Mouse (Mus musculus) cerebellum, adult 8-10 months (tissue): ENCODE measurements around the gene Uspl1.

Source experiments
- DNase-seq: peaks from one replicate; pipeline ENCODE4 v3.0.0; 2022

Uspl1 gene

DNA sequence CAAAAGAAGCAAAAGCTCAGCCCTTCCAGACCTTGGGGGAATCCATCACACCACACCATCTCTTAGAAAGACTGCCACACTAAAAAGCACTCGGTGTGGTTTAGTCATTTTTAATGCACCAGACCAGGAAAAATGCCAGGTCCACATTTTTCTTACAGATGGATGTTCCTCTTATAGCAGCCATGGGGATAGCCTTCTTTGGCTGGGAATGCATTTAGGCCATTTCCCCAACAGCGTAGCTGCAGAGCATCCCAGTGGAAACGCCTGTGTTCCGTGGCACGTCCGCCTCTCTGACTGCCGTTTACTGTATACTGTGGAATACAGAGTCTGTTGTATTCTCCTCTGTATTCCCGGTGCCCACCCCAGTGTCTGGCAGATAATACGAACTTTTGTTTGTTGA lies 15.3 kb upstream of the Uspl1 start:
- no peak for DNase-seq

DNA sequence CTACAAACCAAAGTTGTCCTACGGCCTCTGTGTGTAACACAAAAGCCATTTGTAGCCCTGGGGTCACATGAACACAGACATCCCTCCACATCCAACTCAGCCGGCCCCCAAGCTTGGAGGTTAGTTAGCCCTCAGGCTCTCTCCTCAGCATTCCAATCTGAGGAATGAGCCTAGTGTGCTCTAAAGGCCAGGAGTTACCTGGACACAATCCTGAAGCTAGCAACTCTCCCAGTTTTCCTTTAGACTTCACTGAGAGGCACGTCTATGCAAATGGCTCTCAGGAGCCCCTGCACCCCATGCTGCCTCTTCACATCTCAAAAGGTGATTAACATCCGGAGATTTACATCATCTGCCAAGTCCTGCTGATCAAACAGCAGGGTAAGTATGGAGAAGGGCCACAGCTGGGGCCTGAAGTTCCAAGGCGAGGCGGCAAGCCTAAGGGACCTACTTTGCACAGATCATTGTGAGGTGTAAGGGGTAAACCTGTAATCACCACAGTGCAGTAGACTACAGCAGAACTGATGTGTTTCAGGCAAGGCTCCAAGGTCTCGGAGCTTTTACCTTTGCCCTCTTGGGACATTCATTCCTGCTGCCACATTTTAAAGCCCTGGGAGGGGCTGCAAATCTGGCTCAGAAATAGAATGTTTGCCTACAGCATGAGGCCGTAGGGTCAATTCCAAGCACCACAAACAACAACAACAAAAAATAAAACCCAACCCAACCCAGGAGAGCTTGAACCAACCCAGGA lies 13.1 kb upstream of the Uspl1 start:
- DNase-seq, result no peak

DNA sequence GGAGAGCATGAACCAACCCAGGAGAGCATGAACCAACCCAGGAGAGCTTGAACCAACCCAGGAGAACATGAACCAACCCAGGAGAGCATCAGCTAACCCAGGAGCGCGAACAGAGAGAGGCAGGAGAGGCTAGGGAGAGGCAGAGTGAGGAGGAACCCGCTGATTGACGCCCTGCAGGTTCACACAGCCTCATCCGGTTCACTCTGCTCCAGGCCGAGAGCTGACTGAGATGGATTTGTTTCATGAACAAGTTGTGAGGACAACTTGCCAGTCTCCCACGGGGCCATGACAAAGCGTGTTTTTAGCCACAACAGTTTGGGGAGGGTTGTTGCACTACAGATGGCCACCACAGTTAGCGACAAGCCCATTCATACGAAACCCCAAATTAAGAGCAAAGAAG lies 11.9 kb upstream of the Uspl1 start:
- DNase-seq, result no peak

DNA sequence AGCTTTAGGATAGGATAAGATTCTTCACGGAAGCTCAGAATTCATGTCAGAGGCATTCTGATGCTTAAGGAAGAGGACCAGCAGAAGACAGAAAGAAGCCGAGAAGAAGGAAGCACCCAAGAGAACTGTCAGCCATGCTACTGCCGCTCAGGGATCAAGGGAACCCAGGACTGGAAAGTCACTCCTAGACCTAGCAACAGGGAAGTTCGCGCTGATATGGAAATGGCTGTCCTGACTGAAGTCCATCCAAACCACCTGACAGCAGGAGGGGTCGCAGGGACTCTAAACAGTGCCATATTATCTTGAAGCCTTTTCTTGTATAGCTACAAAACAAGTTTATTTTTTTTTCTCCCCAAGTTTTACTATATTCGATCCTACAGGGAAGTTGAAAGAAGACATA lies 9.6 kb upstream of the Uspl1 start:
- no peak for DNase-seq

DNA sequence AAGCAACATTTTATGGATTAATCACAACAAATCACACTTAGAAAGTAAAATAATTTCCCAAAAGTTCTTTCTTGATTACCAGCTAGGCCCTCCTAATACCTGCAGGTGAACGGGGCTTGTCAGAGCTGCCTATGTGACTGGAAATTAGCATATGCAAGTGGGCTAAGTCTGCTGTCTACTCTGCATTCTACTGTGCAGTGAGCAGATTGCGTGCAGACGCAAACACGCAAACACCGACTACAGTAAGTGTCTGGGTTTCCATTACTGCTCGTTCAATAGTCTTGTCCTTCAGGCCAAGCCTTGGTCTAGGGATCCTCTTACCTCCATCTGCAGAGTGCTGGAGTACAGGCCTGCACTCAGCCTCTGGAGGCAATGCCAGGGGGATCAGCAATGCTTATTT lies 8.4 kb upstream of the Uspl1 start:
- no peak for DNase-seq

DNA sequence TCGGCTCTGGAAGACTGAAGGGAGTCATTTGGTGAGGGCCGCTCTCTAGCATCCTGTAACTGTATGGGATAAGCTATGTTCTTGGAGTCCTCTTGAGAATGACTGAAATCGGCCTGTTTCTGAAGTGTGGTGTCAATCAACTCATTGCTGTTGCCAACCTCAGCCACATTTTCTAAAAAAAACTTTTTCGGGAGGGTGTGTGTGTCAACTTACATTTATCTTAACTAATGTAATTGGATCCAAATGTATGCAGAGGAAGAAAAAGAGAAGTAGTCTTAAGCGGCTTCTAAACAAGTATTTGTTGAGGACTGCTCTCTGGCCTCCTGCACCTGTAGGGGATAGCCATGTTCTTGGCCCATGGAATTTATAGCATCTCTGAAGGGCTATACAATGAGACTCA lies 6.1 kb upstream of the Uspl1 start:
- no peak for DNase-seq

DNA sequence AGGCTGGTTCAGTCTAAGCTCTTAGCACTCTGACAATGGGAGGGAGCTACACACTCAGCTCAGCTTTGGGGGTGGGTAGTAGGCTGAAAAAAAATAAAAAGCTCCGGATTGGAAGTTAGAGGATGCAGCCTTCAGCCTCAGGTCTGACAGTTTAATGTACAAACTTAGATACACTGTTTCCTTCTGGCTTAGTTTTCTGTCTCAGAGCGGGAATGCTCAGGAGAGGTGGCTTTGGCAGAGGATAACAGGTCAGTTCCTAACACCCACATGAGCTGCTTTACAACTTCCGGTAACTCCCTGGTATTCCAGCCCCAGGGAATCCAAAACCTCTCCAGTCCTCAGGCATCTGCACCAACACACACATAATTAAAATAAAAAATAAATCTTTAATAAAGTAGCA lies 4.3 kb upstream of the Uspl1 start:
- DNase-seq, result no peak

DNA sequence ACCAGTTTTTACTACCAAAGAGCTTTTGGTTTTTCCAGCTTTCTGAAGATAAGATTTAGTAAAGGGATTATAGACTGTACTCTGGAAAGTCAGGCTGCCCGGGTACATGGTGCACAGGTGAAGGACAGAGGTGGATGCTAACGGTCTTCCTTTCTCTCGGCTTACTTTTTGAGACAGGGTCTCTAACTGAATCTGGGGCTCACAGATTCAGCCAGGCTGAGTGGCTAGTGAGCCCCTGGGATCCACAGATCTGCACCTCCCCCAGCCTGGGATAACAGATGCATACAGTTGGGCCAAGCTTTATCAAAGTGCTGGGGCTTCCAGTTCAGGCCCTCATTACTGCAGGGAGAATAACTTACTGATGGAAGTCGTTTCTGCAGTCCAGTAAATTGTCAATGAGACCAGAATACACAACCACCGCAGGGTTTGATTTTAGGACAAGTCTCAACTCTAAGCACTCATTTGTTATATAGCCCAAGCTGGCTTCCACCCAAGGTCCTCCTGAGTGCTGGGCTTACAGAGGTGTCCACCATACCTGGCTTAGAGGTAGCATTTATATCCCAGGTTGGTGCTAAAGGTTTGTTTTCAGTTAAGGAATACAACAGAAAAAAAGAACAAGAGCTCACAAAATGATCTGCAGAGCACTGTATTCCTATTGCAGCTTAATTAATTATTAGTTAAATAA lies 1.8 kb upstream of the Uspl1 start:
- DNase-seq, result no peak

DNA sequence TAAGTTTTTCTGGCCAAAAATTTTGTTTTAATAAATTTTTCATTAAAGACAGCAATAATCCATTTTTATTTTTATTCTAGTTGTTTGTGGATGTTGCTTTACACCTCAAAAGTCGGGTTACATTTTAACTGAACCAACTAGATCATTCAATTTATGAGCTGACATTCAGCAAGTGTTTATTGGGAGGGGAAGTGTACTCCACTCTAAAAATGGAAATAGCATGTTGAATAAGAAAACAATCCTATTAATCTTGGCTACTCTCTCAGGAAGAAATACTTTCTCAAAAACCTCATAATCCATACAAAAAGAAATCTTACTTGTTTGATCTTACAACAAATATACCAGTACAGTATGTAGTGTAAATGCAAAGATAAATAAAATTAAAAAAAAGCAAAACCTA lies 1.0 kb upstream of the Uspl1 start:
- no peak for DNase-seq

DNA sequence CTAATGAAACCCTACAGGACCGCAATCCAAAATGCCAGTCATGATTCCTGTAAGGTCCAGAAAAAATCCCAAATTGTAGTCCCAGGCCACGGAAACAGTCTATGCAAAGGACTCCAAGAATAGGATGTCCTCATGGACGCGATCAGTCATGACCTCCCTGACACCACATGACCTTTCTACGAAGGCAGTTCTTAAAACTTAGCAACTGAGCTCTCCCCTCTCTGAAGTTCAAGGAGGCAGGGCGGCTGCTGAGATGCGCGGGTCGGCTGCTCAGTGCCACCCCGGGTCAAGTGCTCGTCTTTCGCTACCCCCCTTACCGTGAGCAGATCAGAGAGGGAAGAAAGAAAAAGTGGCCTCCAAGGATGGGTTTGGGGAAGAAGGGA lies 438 bp upstream of the Uspl1 start:
- DNase-seq, result no peak

DNA sequence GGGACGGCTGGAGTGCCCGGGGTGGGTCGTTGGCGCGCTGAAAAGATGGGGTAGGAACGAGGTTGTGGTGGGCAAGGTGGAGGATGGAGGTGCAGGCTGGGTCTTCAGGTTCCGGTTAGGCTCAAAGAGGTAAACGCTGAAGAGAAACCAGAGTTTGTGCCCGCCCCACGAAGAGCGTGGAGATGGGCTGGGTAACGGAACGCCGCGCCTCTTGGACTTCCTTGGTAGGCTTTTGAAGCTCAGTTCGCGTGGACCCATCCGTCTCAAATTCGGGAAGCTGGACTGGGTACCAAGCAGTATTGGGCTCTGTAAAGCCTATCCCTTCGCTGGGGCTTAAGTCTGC lies 665 bp downstream of the Uspl1 start:
- no peak for DNase-seq

DNA sequence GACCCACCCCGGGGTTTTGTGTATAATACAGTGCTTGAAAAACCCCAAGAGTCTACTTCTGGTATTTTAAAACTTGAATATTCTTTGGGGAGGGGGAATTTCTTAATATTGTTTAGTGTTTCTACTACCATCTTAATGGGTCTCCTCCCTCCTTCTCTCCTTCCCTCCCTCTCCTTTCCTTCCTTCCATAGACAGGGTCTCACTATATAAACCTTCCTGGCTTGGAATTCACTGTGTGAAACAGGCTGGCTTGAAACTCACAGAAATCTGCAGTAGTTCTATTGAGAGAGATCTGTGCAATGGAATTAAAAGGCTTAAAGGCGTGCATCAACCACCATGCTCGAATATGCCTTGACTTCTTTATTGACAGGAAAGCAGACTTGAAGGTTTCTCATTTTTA lies 1.7 kb downstream of the Uspl1 start:
- DNase-seq, result no peak

DNA sequence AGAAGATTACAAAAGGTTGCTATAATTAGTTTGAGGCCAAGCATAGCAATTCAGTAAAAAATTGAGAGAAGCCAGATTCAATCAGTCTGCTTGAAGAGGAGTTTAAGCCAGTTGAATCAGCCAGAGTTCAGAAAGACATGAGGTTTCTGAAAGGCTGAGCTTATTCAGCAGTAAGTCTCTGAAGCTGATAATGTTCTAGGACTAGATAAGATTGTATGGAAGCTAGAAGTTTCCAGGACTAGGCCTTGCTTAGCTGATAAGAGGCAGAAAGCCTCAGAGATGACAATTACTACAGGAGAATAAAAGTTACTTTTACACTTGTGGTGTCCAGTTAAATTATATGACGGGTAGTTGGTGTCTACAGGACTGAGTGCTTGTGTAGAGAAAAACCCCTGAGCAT lies 6.0 kb downstream of the Uspl1 start:
- no peak for DNase-seq

DNA sequence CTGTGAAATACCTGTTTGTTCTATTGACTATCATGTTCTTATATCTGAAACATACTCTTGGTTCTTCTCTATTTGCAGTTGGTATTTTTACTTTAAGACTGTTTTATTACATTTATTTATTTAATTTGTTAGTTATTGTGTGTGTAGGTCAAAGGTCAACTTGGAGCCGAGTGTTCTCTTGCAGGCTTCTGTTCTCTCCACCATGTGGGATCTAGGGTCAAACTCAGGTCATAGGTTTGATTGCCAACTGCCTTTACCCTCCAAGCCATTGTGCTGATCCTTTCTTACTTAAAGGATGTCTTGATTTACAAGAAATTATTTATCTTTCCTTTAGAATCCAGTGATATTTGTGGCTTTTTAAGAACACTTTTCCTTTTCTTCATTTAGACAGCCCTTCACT lies 12.5 kb downstream of the Uspl1 start:
- DNase-seq, result no peak

DNA sequence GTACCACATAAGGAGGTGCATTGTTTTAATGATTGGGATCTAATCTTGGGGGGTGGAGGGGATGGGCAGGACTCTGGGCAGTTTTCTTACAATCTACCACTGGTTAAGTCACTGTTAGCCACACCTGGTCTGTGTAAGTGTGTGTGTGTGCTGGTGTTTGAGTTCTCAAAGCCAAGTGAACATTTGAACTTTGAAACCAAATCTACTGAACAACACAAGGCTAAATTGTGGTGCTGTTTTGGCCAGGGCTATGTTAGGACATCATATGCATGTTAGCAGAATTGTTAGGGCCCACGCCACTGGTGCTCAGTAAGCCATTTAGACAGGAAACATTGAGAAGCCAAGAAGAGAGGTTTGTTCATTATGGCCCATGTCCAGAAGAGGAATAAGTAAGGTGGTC lies 14.6 kb downstream of the Uspl1 start:
- DNase-seq, result no peak

DNA sequence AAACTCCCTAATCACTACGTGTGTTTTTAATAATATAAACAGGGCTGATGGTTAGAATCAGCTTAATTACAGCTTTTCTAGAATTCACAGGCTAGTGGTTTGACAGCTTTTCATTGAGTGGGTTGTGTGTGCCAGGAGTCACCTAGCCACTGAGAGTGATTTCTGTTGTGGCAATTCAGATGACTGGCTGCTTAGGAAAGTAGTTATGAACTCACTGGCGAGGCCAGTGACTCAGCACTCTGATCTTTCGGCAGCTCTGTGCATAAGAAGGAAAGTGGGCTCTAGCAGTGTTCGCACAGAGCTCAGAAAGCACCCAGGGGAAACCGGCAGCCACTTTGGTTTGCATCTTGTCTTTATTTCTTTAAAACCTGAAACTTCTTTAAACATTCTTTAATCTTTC lies 18.8 kb downstream of the Uspl1 start:
- DNase-seq, result no peak

DNA sequence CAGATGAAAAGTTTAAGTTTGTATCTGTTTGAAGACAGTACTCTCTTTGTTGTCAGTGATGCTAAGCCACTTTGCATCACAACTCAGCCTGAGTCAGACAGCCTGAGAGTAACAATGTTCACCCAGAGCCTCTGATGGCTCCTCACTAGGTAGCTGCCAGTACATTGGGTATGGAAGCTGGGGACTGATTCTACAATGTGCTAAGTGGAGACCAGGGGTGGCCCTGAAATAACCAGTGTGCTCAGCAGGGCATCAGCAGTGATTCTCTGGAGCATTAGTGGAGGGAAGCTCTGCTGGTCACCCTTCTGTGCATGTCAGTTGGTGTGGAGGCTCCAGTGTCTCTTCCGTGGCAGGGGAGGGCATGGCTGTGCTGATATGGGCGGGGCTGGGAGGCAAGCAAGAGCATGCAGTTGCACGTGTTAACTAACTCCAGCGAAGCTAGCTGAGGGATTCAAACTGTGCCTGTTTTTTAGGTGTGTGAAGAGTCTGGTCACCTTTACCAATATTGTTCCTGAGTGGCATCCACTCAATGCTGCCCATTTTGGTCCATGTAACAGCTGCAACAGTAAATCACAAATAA lies 19.7 kb downstream of the Uspl1 start:
- DNase-seq, result no peak

DNA sequence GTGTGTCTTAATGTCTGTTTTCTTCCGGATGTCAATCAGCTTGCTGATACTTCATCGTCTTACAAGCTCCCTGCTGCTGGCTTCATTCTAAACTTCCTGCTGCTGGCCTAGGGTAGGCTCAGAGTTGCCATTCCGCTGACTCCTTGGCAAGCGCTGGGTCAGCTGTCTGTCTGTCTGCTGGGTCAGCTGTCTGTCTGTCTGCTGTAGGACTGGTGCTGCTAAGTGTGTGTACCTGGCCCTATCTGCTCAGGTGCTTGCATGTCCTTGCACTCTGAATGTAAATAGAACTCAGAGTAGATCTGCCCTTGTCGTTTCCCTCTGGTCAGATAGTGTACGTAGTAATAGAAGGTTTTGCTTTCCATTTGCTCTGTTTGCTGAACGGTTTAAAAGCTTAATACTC lies 20.7 kb downstream of the Uspl1 start:
- DNase-seq, result no peak

DNA sequence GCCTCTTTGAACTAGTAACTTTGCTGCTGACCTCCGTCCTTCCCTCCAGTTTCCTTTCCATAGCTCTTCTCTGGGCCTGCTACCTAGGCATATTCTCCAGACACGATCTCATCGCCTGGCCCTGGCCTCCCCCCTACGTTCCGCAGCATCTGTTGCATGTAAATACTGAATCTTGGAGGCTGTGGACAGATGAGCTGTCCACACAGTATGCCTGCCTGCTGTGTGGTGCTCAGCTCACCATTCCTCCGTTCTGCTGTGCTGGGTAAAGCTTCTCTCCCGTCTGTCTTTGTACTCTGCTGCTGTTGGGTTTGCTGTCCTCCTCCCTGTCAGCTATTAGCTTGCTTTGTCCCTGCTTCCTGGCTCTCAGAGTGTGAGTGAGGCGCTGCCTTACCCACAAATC lies 21.1 kb downstream of the Uspl1 start:
- DNase-seq, result no peak

DNA sequence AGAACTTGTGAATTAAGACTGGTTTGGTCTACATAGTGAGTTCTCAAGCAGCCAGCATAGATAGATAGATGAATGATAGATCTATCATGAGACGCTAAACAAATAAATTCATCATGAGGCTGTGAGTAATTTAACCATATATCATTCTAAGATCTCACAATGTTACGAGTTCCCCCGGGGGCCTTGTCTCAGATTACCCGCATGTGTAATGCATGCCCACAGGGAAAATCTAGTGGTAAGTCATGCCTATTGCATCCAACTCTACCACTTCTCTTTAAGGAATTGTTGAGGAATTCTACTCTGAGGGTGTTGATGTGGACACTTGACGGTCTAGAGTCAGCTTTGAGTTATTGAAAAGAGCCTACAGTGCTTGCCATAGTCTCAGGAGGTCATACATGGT lies 22.1 kb downstream of the Uspl1 start:
- no peak for DNase-seq

DNA sequence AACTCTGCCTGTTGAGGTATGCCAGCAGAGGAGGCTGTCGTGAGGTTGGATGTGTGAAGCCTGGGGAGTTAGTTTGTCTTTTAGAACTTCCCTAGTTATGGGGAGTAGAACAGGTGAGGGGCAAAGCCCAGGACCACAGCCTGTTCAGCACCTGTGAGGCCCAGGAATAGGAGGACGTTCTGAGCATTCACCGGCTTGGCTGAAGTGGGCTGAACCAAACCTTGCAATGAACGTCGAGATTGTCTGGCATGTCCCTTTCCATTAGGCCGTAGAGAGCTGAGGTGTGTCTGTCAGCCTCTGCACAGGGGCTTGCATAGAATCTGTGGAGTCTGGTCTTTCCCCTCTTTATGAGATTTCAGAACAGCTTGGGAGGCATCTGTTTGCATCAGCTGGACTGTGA lies 23.5 kb downstream of the Uspl1 start:
- DNase-seq, result no peak

DNA sequence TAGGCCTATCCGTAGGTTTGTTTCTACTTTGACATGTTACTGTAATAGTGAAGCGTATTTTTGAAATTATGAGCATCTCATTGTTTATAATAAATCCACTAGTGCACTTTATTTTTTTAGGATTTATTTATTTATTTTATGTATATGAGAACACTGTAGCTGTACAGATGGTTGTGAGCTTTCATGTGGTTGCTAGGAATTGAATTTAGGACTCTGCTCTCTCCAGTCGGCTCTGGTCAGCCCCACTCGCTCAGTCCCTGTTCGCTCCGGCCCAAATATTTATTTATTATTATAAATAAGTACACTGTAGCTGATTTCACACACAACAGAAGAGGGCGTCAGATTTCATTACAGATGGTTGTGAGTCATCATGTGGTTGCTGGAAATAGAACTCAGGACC lies 24.6 kb downstream of the Uspl1 start:
- no peak for DNase-seq

DNA sequence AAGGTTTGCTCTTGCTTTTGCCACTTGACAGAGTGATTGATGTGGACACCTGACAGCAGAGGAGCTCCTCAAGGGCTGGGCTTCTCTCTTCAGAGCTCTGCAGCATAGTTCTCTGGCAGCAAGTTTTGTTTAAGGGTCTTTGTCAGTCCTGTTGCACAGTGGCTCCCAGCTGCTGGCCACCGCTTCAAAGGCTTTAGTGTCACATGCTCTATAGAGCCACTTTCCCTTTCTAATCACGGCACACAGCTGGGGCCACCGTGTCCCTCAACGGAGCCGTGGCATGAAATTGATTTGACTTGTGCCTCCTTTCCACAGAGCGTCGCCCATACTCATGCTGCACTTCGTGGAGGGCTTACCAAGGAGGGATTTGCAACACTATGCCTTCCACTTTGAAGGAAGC lies 25.2 kb downstream of the Uspl1 start:
- no peak for DNase-seq

DNA sequence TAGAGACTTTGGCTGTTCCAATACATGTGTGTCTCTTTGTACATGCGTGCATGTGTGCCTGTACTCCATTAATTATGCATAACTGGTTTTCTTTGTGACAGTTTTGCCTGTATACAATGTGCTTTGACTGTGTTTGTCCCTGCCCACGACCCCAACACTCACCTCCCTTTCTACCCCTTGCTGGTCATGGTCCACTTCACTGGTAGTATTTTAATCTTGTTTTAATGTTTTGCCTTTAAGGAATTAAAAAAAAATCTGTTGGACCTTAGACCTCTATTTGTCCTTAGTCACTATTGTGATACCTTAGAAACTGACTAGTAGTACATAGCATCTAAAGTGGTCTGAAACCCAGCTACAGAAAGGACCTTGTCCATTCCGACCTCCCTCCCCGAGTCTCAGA lies 26.9 kb downstream of the Uspl1 start:
- no peak for DNase-seq

DNA sequence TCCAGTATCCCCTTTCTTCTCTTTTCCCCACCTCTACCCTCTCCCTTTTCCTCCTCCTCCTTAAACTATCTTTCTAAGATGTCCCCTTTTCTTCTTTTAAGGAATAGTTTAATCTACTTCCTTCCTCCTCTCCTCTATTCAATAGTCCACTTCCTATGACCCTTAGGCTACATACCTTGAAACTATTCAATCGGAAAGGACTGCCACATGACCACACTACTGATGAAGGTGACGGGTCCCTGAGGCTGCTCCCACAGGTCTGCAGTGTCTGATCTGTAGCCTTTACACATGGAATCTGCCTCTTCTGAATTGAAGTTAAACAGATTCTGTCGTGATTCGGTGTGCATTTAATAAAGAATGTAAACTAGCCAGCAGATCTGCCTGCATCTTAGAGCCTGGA lies 28.7 kb downstream of the Uspl1 start:
- no peak for DNase-seq
